Mouse (Mus musculus): ENCODE data around the gene Rere.
"Not testable (repeated sequence)": the region's sequence is repeated elsewhere in the genome, so short reads cannot be mapped to it uniquely, and the experiment has no call there.

Rere gene

DNA sequence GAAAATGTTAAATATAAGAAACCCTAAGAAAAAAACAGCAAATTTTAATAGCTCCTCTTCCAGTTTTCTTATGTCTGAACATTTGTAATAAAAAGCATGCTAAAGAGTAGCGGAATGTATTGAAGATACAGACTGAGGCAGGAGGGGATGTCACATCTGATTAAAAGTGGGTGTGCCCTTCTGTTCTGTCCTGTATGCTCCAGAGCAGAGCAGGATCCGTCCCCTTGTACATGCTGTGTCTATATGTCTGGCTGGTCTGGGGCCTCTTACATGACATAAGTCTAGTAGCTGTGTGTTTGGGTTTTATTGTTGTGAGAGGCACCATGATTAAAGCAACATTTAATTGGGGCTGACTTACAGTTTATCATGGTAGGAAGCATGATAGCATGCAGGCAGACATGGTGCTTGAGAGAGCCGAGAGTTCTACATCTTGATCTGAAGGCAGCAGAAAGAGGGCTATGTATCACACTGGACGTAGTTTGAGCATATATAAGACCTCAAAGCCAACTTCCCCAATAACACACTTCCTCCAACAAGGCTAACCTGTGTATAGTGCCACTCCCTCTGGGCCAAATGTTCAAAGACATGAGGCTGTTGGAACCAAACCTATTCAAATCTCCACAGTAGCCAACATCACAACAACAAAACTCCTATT lies 189.4 kb downstream of the Rere start:
- no peak for DNase-seq

DNA sequence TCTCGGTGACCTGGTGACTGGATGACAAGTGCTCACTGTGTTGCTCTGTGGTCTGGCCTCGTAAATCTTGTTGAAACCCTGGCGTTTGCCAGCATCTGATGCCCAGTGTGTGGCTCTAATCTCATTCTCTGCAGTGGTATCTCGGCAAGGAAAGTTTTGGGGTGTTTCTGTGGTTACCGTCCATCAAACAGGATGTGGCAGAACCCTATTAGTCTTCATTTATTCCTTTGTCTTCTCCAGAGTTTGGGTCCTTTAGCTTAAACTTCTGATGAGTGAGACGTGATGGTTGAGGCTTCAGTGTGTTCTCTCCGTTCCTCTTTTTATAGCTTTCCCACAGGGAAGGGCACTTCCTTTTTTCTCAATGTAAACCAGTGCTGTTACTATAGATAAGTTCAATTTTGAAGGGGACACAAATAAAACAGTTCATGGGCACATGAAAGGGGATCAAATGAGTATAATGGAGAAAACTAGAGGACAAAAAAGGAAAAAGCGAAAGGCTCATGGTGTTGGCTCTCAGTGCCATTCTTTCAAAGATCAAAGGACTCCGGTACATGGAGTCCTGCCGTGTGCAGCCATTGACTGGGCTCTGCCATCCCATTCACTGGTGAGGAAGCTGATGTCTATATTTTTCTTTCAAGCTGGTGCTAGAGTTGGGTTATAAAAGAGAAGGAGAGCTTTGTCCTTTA lies 191.4 kb downstream of the Rere start:
- no peak for DNase-seq

DNA sequence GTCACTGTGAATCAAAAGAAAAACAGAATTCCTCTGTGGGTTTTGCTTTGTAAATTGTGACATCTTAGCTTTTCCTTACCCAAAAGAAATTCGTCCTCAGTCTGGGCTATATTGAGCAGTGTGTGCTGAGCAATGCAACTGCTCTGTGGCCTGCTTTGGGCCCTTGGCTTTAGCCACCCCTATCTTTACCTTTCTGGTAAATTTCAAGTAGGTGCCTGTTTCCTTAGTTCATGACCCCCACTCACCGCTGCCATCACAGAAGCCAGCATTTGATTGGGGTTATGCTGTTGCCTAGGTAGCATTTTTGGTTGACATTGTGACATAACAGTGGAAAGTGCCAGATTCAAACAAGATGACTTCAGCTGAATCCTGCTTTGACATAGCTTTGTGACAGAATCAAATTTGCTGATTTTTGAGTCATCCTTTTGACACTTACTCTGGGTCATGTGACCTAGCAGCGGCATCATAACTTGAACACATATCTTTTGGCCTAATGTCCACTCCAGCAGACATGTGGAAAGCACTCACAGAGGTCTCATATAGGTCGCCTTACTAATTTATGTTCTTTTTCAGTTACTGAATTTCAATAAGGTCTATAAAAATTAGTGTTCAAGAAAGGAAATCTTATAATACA lies 192.1 kb downstream of the Rere start:
- no peak for DNase-seq

DNA sequence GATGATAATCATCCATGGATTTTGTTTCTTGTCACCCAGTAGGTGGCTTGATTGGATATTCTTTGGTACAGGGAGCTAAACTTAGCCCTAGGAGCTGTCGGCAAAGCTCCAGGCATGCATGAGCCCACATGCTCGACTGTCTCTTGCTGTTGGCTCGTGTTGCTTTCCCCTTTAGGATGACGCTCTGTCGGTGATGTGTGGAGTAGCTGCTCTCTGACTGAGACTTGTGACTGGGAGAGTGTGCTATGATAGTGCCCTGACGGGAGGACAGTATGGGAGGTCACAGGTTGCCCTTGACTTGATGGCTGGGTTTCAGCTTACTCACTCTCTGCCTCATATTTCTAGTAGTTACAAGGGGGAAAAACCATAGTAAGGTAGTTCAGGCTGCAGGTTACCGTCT lies 192.6 kb downstream of the Rere start:
- no peak for DNase-seq

DNA sequence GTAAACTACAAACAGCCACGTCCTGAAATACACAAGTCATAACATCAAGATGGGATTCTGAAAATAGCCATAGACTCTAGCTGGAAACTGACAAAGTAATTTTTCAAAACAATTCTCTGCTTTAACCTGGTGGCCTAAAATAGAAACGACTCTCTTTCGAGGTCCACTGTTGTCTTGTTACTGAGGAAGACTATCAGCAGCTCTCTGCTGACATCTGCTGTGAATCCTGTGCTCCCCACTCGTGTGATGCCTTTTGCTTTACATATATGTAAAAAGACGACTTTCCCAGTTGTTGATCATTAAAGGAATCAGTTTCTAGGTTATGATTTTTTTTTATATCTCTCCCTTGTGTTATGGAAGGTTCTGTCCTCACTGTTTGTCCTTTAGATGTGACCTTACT lies 194.8 kb downstream of the Rere start:
- no peak for DNase-seq

DNA sequence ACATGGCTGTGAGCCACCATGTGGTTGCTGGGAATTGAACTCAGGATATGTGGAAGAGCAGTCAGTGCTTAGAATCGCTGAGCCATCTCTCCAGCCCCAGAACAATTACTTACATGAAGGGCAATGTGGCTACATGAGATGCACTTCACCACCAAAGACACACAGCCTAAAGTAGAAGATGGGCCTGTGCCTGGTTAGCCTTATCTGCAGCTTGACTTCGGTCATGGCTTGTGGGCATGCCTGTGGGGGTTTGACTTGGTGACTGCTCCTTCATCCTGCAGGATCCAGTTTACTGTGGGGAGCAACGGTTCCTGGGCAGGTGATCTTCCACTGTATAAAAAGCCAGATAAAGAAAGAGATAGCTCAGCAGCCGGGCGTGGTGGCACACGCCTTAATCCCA lies 196.6 kb downstream of the Rere start:
- DNase-seq, result no peak

GRCm38 (mm10) chr4:150483081-150483480 lies 201.6 kb downstream of the Rere start:
- DNase-seq, result not testable (repeated sequence)

GRCm38 (mm10) chr4:150486097-150486496 lies 204.7 kb downstream of the Rere start:
- DNase-seq, result no peak

DNA sequence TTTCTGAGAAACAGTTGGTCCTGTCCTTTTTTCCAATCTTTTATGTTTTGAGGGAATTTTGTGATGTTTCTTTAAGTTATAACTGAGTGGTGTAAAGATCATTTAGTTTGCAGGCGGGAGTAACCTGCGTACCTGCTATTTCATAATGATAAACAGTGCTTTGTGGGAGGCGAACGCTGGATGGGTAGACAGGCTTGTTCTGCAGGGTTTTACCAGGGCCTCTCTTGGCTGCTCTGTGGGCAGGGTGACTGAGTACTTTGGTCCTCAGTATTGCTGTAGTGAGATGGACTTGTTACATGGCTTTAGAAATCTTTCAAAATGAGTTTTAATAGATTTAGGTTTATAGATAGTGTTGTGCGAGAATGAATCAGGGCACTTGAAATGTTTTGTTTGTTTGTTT lies 205.7 kb downstream of the Rere start:
- DNase-seq, result no peak

GRCm38 (mm10) chr4:150488096-150488748 lies 206.8 kb downstream of the Rere start:
- peak; percentile 9 to 15 for DNase-seq

DNA sequence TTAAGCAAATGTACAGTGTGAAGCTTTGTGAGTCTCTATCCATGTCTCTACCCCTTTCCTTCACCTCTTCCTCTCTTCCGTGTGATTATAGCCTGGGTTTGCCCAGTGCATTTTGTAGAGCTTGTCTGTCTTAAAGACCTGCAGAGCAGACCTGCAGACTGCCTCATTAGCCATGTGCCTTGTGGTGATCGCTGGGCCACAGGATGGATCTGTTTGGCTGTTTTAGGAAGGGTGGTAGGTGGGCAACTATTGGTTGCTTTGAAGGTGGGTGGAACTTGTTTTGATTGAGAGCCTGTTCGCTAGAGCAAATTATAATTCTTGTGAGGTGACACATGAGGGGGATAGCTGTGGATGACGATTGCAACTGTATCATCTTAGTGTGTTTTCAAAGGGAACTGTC lies 207.3 kb downstream of the Rere start:
- no peak for DNase-seq

GRCm38 (mm10) chr4:150490050-150490449 lies 208.6 kb downstream of the Rere start:
- DNase-seq, result no peak

DNA sequence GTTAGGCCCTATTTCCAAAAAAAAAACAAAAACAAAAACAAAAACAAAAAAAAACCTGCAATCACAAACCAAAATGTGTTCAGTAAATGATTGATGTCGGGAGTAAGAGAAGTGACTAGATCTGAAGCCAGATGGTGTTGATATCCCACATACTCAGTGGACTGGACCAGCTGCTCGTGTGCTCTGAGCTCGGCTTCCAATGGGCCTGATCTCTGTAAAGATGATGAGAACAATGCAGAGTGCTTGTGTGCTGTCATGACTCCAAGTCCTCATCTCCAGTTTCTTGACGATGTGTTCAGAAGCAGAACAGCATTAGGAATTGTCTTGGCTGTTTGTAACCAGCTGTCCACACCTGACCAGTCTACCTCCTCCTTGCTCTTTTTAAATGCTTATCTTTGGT lies 210.3 kb downstream of the Rere start:
- no peak for DNase-seq

DNA sequence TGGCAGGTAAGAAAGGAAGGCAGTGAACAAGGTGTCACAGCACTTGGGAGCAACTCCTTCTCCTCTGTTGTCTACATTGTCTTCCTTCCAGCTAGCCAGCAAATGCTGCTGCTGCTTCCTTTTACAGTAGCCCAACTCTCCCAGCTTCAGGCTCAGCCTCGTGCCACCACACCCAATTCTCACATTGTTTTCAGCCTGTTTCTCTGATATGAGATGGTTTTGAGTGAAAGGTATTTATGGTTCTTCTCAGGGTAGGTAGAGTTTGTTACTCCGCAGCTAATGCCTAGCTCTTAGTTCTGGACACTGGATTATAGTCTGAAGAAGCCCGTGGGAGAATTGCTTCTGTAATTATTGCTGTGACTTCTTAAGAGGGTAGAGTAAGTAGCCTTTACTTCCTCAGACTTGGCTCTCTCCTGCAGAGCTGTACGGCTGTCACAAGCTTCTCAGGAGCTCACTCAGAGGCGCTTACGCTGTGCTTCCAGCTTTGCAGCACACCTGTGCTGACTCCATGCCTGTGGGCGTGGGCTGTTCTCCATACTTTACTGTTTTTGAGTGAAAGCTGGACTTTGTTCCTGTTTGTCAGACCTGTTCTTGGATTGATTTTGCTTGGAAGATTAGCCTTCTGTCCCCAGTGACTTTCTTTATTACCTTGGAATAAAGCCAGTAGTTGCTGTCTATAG lies 212.0 kb downstream of the Rere start:
- DNase-seq, result no peak

DNA sequence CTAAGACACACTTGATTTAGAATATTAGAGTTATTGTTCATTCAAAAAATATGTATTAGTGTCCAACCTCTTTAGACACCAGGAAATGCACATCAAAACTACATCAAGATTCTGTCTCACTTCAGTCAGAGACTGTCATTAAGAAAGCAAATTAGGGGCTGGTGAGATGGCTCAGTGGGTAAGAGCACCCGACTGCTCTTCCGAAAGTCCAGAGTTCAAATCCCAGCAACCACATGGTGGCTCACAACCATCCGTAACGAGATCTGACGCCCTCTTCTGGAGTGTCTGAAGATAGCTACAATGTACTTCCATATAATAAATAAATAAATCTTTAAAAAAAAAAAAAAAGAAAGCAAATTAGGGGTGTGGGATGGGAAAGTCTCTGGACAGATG lies 212.5 kb downstream of the Rere start:
- not testable (repeated sequence) for DNase-seq

GRCm38 (mm10) chr4:150495568-150495967 lies 214.1 kb downstream of the Rere start:
- no peak for DNase-seq

- DNase-seq, result no peak
These were observed 223.0 kb downstream of the Rere start for GRCm38 (mm10) chr4:150504304-150505021.

GRCm38 (mm10) chr4:150509026-150509712 lies 227.7 kb downstream of the Rere start:
- no peak for DNase-seq

DNA sequence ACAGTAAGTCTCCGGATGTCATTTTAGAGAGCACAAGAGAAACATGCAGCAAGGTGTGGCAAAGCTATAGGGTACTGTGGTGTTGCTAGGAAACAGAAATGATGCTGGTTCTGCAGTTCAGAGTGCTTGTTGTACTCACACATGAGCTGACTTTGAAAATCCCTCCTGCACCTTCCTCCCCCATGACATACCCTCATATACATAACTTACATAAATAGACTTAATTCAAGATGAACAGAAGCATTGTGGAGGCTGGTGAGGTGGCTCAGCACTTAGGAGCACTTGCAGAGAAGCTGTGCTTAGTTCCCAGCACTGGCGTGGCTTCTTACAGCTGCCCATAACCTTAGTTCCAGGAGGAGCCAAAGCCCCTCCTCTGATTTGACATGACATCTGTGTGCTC lies 228.6 kb downstream of the Rere start:
- no peak for DNase-seq

DNA sequence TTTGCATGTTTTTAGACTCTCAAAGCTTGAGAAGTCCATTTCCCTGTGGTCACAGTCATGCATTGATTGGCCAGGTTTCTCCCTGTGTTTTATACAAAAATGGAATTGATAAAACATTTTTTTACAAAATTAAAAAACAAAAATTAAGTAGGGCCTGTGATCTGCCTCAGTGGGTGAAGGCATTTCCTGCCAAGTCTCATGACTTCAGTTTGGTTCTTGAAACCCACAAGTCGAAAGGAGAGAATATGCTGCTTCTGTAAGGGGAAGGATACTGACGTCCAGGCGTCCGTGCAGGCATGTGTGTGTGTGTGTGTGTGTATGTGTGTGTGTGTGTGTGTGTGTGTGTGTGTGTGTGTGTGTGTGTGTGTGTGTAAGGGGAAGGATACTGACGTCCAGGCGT lies 231.9 kb downstream of the Rere start:
- DNase-seq, result not testable (repeated sequence)

DNA sequence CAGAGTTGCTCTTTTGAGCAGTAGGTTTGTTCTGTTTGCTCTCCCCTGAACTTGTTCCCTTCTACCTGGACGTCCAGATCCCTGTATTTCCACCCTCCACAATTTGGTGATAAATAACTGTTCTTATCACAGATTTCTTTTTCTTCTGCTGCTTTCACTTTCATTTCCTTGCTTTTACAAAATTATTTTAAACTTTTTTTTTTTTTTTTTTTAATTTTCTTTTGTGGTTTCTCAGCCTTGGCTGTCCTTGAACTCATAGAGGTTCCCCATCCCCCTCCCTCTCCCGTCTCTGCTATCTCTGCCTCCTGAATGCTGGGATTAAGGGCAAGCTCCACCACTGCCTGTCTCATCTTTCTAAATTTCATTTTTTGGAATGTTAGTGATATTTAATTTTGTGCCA lies 234.8 kb downstream of the Rere start:
- no peak for DNase-seq

- peak in 1 of 2 experiments; percentile 18 for DNase-seq
These were observed 235.9 kb downstream of the Rere start for GRCm38 (mm10) chr4:150517381-150517780.
